Mouse (Mus musculus) CH12.LX (cell line): ENCODE measurements at regions not wholly inside any gene's neighbourhood (a gene's known extent, or its start where the extent isn't known, plus 50 kb on each side); places are given as distances from the start of the nearest gene placed in this dataset.

ENCODE experiments used
- DNase-seq: peaks from one replicate; pipeline ENCODE4 v3.0.0-alpha.2; 2013; ENCODE audit errors: extremely low read depth
- H3K27ac ChIP-seq: 2 replicates; pipeline ENCODE4 v1.5.1; 2012; ENCODE audit warnings: low read depth, mild to moderate bottlenecking, control low read depth, moderate library complexity; ENCODE audit not compliant: insufficient read depth
- H3K27me3 ChIP-seq: replicated peaks from 2 replicates; pipeline ENCODE3; 2012; ENCODE audit warnings: inconsistent platforms
- H3K36me3 ChIP-seq, 2 experiments: replicated peaks in 1 of 2; 2 replicates each; pipeline versions ENCODE3 to v1.6.1; 2012; ENCODE audit warnings: inconsistent platforms in 1 of 2, low read length in 1 of 2, mild to moderate bottlenecking in 1 of 2, mixed read lengths in 1 of 2, moderate library complexity in 1 of 2; ENCODE audit not compliant: control insufficient read depth in 1 of 2, insufficient read depth in 1 of 2
- H3K4me1 ChIP-seq, 2 experiments: 2 replicates each; pipeline ENCODE4 v1.6.1; 2012; ENCODE audit warnings: inconsistent platforms in 1 of 2, moderate library complexity in 1 of 2; ENCODE audit not compliant: insufficient read depth in 2 of 2, control insufficient read depth in 1 of 2
- H3K4me2 ChIP-seq: 2 replicates; pipeline ENCODE4 v1.6.1; 2012; ENCODE audit warnings: low read depth, mild to moderate bottlenecking, control low read depth; ENCODE audit not compliant: poor library complexity, insufficient read depth, severe bottlenecking
- H3K4me3 ChIP-seq, 3 experiments: fragments of 150-350 bp in 1 of 3; sonication (generic) in 1 of 3; replicated peaks in 1 of 3; 2 replicates each; pipeline versions ENCODE3 to v1.5.1; 2011 to 2012; ENCODE audit warnings: low read depth in 2 of 3, low read length in 2 of 3, mild to moderate bottlenecking in 2 of 3, moderate library complexity in 2 of 3, control low read depth in 1 of 3, improper control_type of control experiment in 1 of 3, inconsistent platforms in 1 of 3, mixed read lengths in 1 of 3; ENCODE audit not compliant: poor library complexity in 1 of 3
- H3K79me2 ChIP-seq: replicated peaks from 2 replicates; pipeline ENCODE4 v1.6.1; 2012; ENCODE audit warnings: mild to moderate bottlenecking, moderate library complexity; ENCODE audit not compliant: control insufficient read depth, poor library complexity, insufficient read depth, severe bottlenecking; ENCODE audit errors: extremely low read depth
- H3K9ac ChIP-seq: 2 replicates; pipeline ENCODE4 v1.6.1; 2012; ENCODE audit warnings: low read depth, mild to moderate bottlenecking, control low read depth, moderate library complexity; ENCODE audit not compliant: insufficient read depth
- H3K9me3 ChIP-seq: replicated peaks from 2 replicates; pipeline ENCODE3; 2012; ENCODE audit warnings: low read length, inconsistent platforms, mixed read lengths
- E2F4 ChIP-seq: IDR thresholded peaks from 2 replicates; pipeline ENCODE4 v1.6.1; 2011; ENCODE audit warnings: low read depth, low read length, improper control_type of control experiment; ENCODE audit not compliant: insufficient replicate concordance
- ELF1 ChIP-seq: IDR thresholded peaks from 2 replicates; pipeline ENCODE4 v1.6.1; 2014; ENCODE audit warnings: low read depth, mild to moderate bottlenecking, inconsistent platforms, low read length, improper control_type of control experiment
- ETS1 ChIP-seq: conservative IDR thresholded peaks from 2 replicates; pipeline ENCODE4 v1.6.1; 2012; ENCODE audit warnings: low read depth, mild to moderate bottlenecking, inconsistent platforms, low read length, improper control_type of control experiment, moderate library complexity
- IRF4 ChIP-seq: IDR thresholded peaks from 2 replicates; pipeline ENCODE4 v1.6.1; 2014; ENCODE audit warnings: low read depth, mild to moderate bottlenecking, inconsistent platforms, low read length, improper control_type of control experiment
- KAT2A ChIP-seq: IDR thresholded peaks from 2 replicates; pipeline ENCODE4 v1.6.1; 2012; ENCODE audit warnings: low read length, improper control_type of control experiment, inconsistent platforms; ENCODE audit not compliant: insufficient replicate concordance
- MEF2A ChIP-seq: IDR thresholded peaks from 2 replicates; pipeline ENCODE4 v1.6.1; 2014; ENCODE audit warnings: low read depth, mild to moderate bottlenecking, inconsistent platforms, low read length, improper control_type of control experiment, borderline replicate concordance
- MYC ChIP-seq: IDR thresholded peaks from 2 replicates; pipeline ENCODE4 v1.6.1; 2011; ENCODE audit warnings: low read depth, mild to moderate bottlenecking, improper control_type of control experiment, low read length
- PAX5 ChIP-seq: IDR thresholded peaks from 2 replicates; pipeline ENCODE4 v1.6.1; 2012; ENCODE audit warnings: low read length, inconsistent platforms, mixed read lengths
- RAD21 ChIP-seq: IDR thresholded peaks from 2 replicates; pipeline ENCODE4 v1.6.1; 2011; ENCODE audit warnings: low read depth, mild to moderate bottlenecking, low read length, improper control_type of control experiment, moderate library complexity
- SIN3A ChIP-seq: IDR thresholded peaks from 2 replicates; pipeline ENCODE4 v1.6.1; 2012; ENCODE audit warnings: low read length, improper control_type of control experiment, inconsistent platforms
- TBP ChIP-seq: conservative IDR thresholded peaks from 2 replicates; pipeline ENCODE4 v1.6.1; 2011; ENCODE audit warnings: low read depth, low read length, improper control_type of control experiment
- TCF12 ChIP-seq: IDR thresholded peaks from 2 replicates; pipeline ENCODE4 v1.6.1; 2014; ENCODE audit warnings: low read depth, mild to moderate bottlenecking, inconsistent platforms, low read length, improper control_type of control experiment
- UBTF ChIP-seq: IDR thresholded peaks from 2 replicates; pipeline ENCODE4 v1.6.1; 2012; ENCODE audit warnings: low read depth, mild to moderate bottlenecking, inconsistent platforms, low read length, improper control_type of control experiment, moderate library complexity
- USF1 ChIP-seq: IDR thresholded peaks from 2 replicates; pipeline ENCODE4 v1.6.1; 2014; ENCODE audit warnings: low read depth, mild to moderate bottlenecking, inconsistent platforms, low read length, improper control_type of control experiment
- ZNF384 ChIP-seq: IDR thresholded peaks from 2 replicates; pipeline ENCODE4 v1.6.1; 2012; ENCODE audit warnings: low read depth, low read length, improper control_type of control experiment, inconsistent platforms
- dilution Hi-C: fragments of 300-500 bp; cut with MboI; formaldehyde crosslinking; loops from 2 replicates; pipeline ENCODE4 v1.14.3; 2020; ENCODE audit warnings: low sequenced_read_pairs; ENCODE audit not compliant: extremely low pct_unique_long_range_greater_than_20kb, extremely low pct_ligation_motif_present
- in situ Hi-C: fragments of 300-500 bp; cut with MboI; formaldehyde crosslinking; loops from 3 replicates; pipeline ENCODE4 v1.14.3; 2019; ENCODE audit warnings: low sequenced_read_pairs, low pct_ligation_motif_present, low pct_unique_long_range_greater_than_20kb, mixed read lengths

DNA sequence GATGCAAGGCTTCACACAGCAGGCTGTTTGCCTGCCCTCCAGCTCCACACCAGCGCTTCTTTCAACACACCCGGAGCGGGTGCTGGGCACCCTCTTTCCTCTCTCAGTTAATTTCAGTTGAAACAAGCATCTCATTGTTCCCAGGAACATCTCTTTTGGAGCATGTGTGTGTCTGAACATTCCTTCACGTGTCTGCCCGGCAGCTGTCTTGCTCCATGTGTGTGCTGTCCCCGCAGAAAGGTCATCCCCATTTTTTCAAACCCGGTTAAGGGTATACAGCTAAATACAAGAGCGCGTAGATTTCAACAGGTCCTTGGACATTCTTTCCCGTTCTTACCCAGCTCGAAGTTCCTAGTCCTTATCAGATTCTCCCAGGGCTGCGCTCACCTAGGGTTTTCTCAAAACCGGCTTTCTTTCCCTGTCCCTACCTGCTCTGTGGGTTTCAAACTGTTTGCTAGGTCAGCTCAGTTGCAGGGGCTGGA lies 152.0 kb upstream of the Arid2 start:
- dilution Hi-C loops = no loop called here
- Histone ChIP-seq H3K4me1 (peaks cover 0 to 9% of the 10 kb centered on the region in 2 experiments; a peak in 2 of 4 replicates), H3K9me3 (no peaks in the 10 kb centered on the region), H3K27ac (no peak overlapping the region), H3K4me3 (no peak overlapping the region), H3K79me2 (no peaks in the 10 kb centered on the region), H3K4me2 (no peak overlapping the region), H3K9ac (no peak overlapping the region), H3K36me3 (no peaks in the 10 kb centered on the region), H3K27me3 (no peaks in the 10 kb centered on the region)
- in situ Hi-C loops = no loop called here
- no peak for TF ChIP-seq E2F4
- TF ChIP-seq ETS1 = no peak
- TF ChIP-seq KAT2A = no peak
- no peak for TF ChIP-seq IRF4
- TF ChIP-seq MEF2A = no peak
- TF ChIP-seq ELF1 = no peak
- TF ChIP-seq SIN3A = no peak
- no peak for DNase-seq

DNA sequence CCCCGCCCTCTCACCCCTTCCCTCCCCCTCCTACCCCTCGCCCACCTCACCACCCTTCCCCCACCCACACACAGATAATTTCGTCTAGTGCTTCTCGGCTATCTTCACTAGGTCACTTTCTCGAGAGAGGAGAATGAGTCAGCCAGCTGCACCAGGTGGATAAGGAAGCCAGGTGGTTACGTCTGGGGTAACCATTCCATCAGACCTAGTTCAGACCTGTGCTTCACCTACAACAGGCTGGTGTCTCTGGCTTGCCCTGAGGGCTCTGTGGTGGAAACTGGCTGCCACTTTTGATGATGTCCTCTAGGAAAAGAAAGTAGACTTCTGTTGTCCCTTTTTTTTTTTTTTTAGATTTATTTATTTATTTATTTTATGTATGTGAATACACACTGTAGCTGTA lies 151.5 kb upstream of the Arid2 start:
- DNase-seq = no peak
- Histone ChIP-seq H3K4me3 (no peak overlapping the region), H3K27me3 (no peaks in the 10 kb centered on the region), H3K9me3 (no peaks in the 10 kb centered on the region), H3K4me2 (no peak overlapping the region), H3K4me1 (peaks cover 0 to 9% of the 10 kb centered on the region in 2 experiments; a peak in 2 of 4 replicates), H3K9ac (no peak overlapping the region), H3K36me3 (no peaks in the 10 kb centered on the region), H3K79me2 (no peaks in the 10 kb centered on the region), H3K27ac (no peak overlapping the region)
- dilution Hi-C loops (no loop called here), in situ Hi-C loops (no loop called here)
- TF ChIP-seq ZNF384 = 0 out of 2 replicates have a peak, but pooled peaks have one; percentile 8
- no peak for TF ChIP-seq USF1

DNA sequence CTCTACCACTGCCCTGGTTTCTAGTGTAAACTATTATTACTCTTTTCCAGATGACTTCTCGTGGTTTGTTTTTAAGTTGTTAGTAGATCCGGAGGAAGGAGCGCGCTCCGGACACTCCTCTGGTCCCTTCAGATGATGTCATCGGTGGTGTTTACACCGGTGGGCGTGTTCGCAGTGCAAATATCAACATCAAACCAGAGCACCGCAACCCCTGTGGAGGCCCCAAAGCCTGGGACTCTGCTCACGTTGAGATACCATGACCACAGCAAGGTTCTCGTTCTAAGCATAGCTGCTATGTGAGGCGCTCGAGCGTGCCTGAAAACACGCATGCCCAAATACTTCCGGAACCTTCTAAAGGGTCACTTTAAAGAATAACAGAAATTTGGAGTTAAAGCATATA lies 149.8 kb upstream of the Arid2 start:
- Histone ChIP-seq H3K9ac (no peak overlapping the region), H3K79me2 (no peaks in the 10 kb centered on the region), H3K4me2 (no peak overlapping the region), H3K27ac (no peak overlapping the region), H3K4me3 (no peak overlapping the region), H3K4me1 (no peaks in the 10 kb centered on the region), H3K36me3 (no peaks in the 10 kb centered on the region), H3K9me3 (no peaks in the 10 kb centered on the region), H3K27me3 (no peaks in the 10 kb centered on the region)
- dilution Hi-C loops (no loop called here), in situ Hi-C loops (no loop called here)
- DNase-seq = no peak
- TF ChIP-seq IRF4 (no peak), RAD21 (no peak), TBP (no peak), MYC (no peak), TCF12 (no peak), PAX5 (no peak), UBTF (no peak)
